Mouse (Mus musculus): ENCODE results near the gene B3glct.

Gene B3glct

GRCm38 (mm10) chr5:149678100-149678989 is at the start of gene B3glct:
B3glct (plus strand) TSS chr5:149678230.
- DNase-seq (ENCODE audit: low spot score in 2 of 2): peak; percentile 93 to 94

GRCm38 (mm10) chr5:149634409-149635035 is 43.5 kb upstream of the B3glct start:
- no peak for DNase-seq (ENCODE audit: low spot score in 2 of 2)

- no peak for DNase-seq (ENCODE audit: low spot score in 2 of 2)
Observed at GRCm38 (mm10) chr5:149635556-149635955, 42.5 kb upstream of the B3glct start.

GRCm38 (mm10) chr5:149636075-149636920 is 41.7 kb upstream of the B3glct start, which contains the start of gene Hsph1:
Hsph1 (minus strand) TSS chr5:149636376.
- DNase-seq (ENCODE audit: low spot score in 2 of 2): peak; percentile 92 to 97

GRCm38 (mm10) chr5:149637306-149637705 is 40.7 kb upstream of the B3glct start:
- no peak for DNase-seq (ENCODE audit: low spot score in 2 of 2)

GRCm38 (mm10) chr5:149641277-149641892 is 36.6 kb upstream of the B3glct start:
- DNase-seq (ENCODE audit: low spot score in 2 of 2): no peak

GRCm38 (mm10) chr5:149642366-149642765 is 35.7 kb upstream of the B3glct start:
- no peak for DNase-seq (ENCODE audit: low spot score in 2 of 2)

GRCm38 (mm10) chr5:149642783-149643509 is 35.1 kb upstream of the B3glct start:
- DNase-seq (ENCODE audit: low spot score in 2 of 2): no peak

GRCm38 (mm10) chr5:149647367-149648115 is 30.5 kb upstream of the B3glct start:
- no peak for DNase-seq (ENCODE audit: low spot score in 2 of 2)

- peak in 1 of 2 experiments; percentile 29 for DNase-seq (ENCODE audit: low spot score in 2 of 2)
Observed at GRCm38 (mm10) chr5:149648196-149648595, 29.8 kb upstream of the B3glct start.

- DNase-seq (ENCODE audit: low spot score in 2 of 2): peak in 1 of 2 experiments; percentile 27
Observed at GRCm38 (mm10) chr5:149648895-149649406, 29.1 kb upstream of the B3glct start.

- no peak for DNase-seq (ENCODE audit: low spot score in 2 of 2)
Observed at GRCm38 (mm10) chr5:149649499-149650178, 28.4 kb upstream of the B3glct start.

- no peak for DNase-seq (ENCODE audit: low spot score in 2 of 2)
Observed at GRCm38 (mm10) chr5:149650179-149650553, 27.9 kb upstream of the B3glct start.

GRCm38 (mm10) chr5:149655636-149656035 is 22.4 kb upstream of the B3glct start:
- no peak for DNase-seq (ENCODE audit: low spot score in 2 of 2)

GRCm38 (mm10) chr5:149658022-149658421 is 20.0 kb upstream of the B3glct start:
- no peak for DNase-seq (ENCODE audit: low spot score in 2 of 2)

GRCm38 (mm10) chr5:149658741-149659413 is 19.2 kb upstream of the B3glct start:
- no peak for DNase-seq (ENCODE audit: low spot score in 2 of 2)

- DNase-seq (ENCODE audit: low spot score in 2 of 2): no peak
Observed at GRCm38 (mm10) chr5:149659414-149659780, 18.6 kb upstream of the B3glct start.

- no peak for DNase-seq (ENCODE audit: low spot score in 2 of 2)
Observed at GRCm38 (mm10) chr5:149661428-149661827, 16.6 kb upstream of the B3glct start.

GRCm38 (mm10) chr5:149662980-149663379 is 15.1 kb upstream of the B3glct start:
- no peak for DNase-seq (ENCODE audit: low spot score in 2 of 2)
